Mouse (Mus musculus) forebrain, embryonic 12.5 days (tissue): ENCODE results near the gene Rxrg. TPM values are rescaled to one million over a fixed set of nuclear protein-coding genes. Genes with fewer than 3 reads are reported as not detected.

ENCODE experiments used
- ATAC-seq: fragments of 200-750 bp; cut with Nextera tagmentation; 2 replicates; pipeline ENCODE4 v1.8.0; 2017; ENCODE audit warnings: moderate TSS enrichment; ENCODE audit not compliant: low FRiP score
- H3K27ac ChIP-seq: fragments of 300-500 bp; sonication (generic); 2 replicates; pipeline ENCODE4 v1.5.1; 2016; ENCODE audit warnings: mild to moderate bottlenecking
- H3K27me3 ChIP-seq: fragments of 300-500 bp; sonication (generic); 2 replicates; pipeline ENCODE4 v1.6.1; 2016; ENCODE audit warnings: mild to moderate bottlenecking
- H3K36me3 ChIP-seq: fragments of 300-500 bp; sonication (generic); replicated peaks from 2 replicates; pipeline ENCODE4 v1.6.1; 2016; ENCODE audit warnings: mild to moderate bottlenecking
- H3K4me1 ChIP-seq: fragments of 300-500 bp; sonication (generic); 2 replicates; pipeline ENCODE4 v1.6.1; 2016
- H3K4me2 ChIP-seq: fragments of 300-500 bp; sonication (generic); 2 replicates; pipeline ENCODE4 v1.6.1; 2016; ENCODE audit warnings: mild to moderate bottlenecking, moderate library complexity
- H3K4me3 ChIP-seq: fragments of 300-500 bp; sonication (generic); replicated peaks from 2 replicates; pipeline ENCODE4 v1.5.1; 2016; ENCODE audit warnings: mild to moderate bottlenecking
- H3K9ac ChIP-seq: fragments of 300-500 bp; sonication (generic); 2 replicates; pipeline ENCODE4 v1.6.1; 2016; ENCODE audit warnings: mild to moderate bottlenecking
- H3K9me3 ChIP-seq: fragments of 300-500 bp; sonication (generic); 2 replicates; pipeline ENCODE4 v1.6.1; 2016
- WGBS: fragments of 180-500 bp; shearing (Covaris S2); methylation state at CpG from one replicate; pipeline ENCODE4 v1.1.7; 2016; 5-methylcytosine and 5-hydroxymethylcytosine counted together
- polyA plus RNA-seq: library from polyadenylated mRNA; unstranded; fragments of >200 nt; fragmentation: Nextera tagmentation; extraction: Ambion mirVana; gene quantifications from 2 replicates; pipeline ENCODE4 v1.2.1, GENCODE M21; 2016

Gene Rxrg
- polyA plus RNA-seq, 1 experiment from 2014 or later: 3.8 TPM

DNA sequence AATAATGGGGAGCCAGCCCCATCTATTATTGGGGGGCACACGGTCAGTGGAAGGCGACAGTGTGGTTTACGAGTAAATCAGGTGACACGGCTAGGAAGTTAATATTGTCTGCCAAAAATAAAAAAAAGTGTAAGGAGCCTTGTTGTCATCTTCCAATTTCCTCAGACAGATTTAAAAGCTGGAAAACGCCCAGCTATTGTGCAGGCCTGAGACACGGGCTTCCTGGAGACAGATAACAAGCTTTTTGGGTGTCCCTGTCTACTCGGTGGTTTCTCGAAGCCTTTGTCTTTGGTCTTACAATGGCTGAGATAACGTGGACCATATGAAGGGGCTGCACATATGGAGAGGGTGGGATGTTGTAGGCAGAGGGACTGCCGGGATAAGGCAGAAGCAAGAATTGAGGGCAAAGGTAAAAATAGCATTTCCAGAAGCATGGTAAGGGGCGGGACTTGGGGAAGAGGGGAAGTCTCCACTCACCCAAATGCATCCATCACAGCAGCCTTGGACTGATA lies 51.0 kb downstream of the Rxrg start:
- 80% methylated on average over 11 of the region's 11 CpGs for WGBS
- H3K27me3 ChIP-seq: peaks cover 9% of the 10 kb centered on the region; the same call in 1 of the 2 replicates
- no peak overlapping the region for H3K4me3 ChIP-seq
- no peaks in the 10 kb centered on the region for H3K36me3 ChIP-seq
- H3K4me2 ChIP-seq: no peak overlapping the region
- ATAC-seq: no peak
- no peaks in the 10 kb centered on the region for H3K9me3 ChIP-seq
- no peaks in the 10 kb centered on the region for H3K4me1 ChIP-seq
- no peak overlapping the region for H3K27ac ChIP-seq
- no peak overlapping the region for H3K9ac ChIP-seq

- no peak overlapping the region for H3K27ac ChIP-seq
- 81% methylated on average over 2 of the region's 2 CpGs for WGBS
- no peak overlapping the region for H3K4me2 ChIP-seq
- no peaks in the 10 kb centered on the region for H3K9me3 ChIP-seq
- no peaks in the 10 kb centered on the region for H3K4me1 ChIP-seq
- H3K4me3 ChIP-seq: no peak overlapping the region
- no peak for ATAC-seq
- H3K27me3 ChIP-seq: peaks cover 9% of the 10 kb centered on the region
- no peaks in the 10 kb centered on the region for H3K36me3 ChIP-seq
- no peak overlapping the region for H3K9ac ChIP-seq
These were observed 54.2 kb downstream of the Rxrg start for GRCm38 (mm10) chr1:167652336-167652735.

DNA sequence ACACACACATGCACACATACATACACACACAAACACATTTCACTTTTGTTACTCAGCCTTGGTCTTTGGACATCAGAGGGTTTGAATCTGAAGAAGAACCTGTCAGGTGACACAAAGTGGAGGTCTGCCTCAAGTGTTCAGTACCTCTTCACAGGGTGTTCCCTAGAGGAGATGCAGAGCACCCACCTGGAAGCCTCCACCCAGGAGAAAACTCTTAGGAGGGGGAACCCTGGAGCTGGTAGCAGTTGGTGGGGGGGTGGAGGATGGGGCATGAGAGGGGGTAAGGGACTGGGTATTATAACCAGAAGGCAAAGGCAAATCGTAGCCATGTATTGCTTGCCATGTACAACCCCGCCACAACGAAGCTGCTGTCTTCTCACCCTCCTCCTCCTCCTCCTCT lies 60.9 kb downstream of the Rxrg start:
- H3K9ac ChIP-seq: no peak overlapping the region
- ATAC-seq: no peak
- H3K4me2 ChIP-seq: no peak overlapping the region
- H3K36me3 ChIP-seq: no peaks in the 10 kb centered on the region
- H3K9me3 ChIP-seq: no peaks in the 10 kb centered on the region
- peaks cover 52% of the 10 kb centered on the region for H3K27me3 ChIP-seq
- peaks cover 17% of the 10 kb centered on the region for H3K4me1 ChIP-seq
- no peak overlapping the region for H3K27ac ChIP-seq
- 95% methylated on average over 3 of the region's 3 CpGs for WGBS
- H3K4me3 ChIP-seq: no peak overlapping the region

DNA sequence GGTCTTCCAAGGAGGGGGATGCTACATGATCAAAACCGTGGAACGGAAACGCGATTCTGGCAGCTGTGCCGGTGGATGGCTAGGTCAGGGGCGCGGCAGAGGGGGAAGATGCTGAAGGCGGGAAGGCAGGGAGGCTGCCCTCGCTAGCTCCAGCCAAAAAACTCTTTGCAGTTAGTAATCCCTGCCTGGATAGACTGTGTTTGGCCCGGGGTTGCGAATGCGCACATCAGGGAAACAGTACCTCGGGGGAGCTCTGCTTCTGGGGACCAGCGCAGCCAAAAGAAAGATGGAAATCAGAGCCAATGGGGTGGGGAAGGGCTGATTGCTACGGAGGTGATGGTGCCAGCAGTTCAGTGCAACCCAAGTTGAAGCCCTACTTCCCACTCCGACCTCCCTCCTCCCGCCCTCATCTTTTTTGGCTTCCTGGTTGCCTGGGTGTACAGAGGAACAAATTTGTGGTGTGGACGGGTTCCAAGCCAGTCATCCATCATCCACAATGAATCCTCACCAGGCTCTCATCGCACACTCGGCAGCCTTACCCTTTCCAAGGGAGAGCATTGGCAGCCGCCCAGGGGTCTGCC lies 62.4 kb downstream of the Rxrg start:
- H3K9me3 ChIP-seq: no peaks in the 10 kb centered on the region
- H3K9ac ChIP-seq: peak overlapping the region; percentile 21; the same call in 1 of the 2 replicates
- no peaks in the 10 kb centered on the region for H3K36me3 ChIP-seq
- peak overlapping the region; percentile 31 for H3K4me3 ChIP-seq
- 1% methylated on average over 21 of the region's 21 CpGs for WGBS
- peak overlapping the region; percentile 52 for H3K4me2 ChIP-seq
- peaks cover 17% of the 10 kb centered on the region for H3K4me1 ChIP-seq
- H3K27me3 ChIP-seq: peaks cover 52% of the 10 kb centered on the region
- H3K27ac ChIP-seq: no peak overlapping the region
- peak; percentile 46; the same call in 1 of the 2 replicates for ATAC-seq

- peak overlapping the region; percentile 31 for H3K4me3 ChIP-seq
- under 1% methylated on average over 19 of the region's 19 CpGs for WGBS
- H3K9ac ChIP-seq: peak overlapping the region; percentile 21; the same call in 1 of the 2 replicates
- no peaks in the 10 kb centered on the region for H3K9me3 ChIP-seq
- H3K4me2 ChIP-seq: peak overlapping the region; percentile 52
- H3K27me3 ChIP-seq: peaks cover 52% of the 10 kb centered on the region
- peaks cover 17% of the 10 kb centered on the region for H3K4me1 ChIP-seq
- ATAC-seq: peak; percentile 51; the same call in 1 of the 2 replicates
- no peak overlapping the region for H3K27ac ChIP-seq
- H3K36me3 ChIP-seq: no peaks in the 10 kb centered on the region
These were observed 62.9 kb downstream of the Rxrg start for GRCm38 (mm10) chr1:167661123-167661522.

DNA sequence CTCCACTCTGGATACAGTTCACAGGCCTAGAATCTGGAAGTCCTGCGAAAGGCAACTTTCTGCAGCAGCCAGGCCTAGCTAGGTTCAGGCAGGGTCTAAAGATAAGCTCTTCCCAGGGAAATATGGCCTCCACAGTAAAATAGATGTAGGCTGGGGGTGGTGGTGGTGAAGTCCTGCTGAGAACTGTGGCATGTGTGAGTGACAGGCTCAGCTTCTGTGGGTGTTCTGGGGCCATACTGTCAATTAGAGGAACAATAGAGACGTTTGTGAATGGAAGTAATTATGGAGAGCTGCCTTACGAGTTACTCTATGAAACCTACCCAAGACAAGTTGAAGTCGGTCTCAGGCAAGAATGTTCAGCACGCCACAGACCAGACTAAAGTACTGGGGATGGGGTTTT lies 65.0 kb downstream of the Rxrg start:
- peaks cover 17% of the 10 kb centered on the region for H3K4me1 ChIP-seq
- H3K27me3 ChIP-seq: peaks cover 45% of the 10 kb centered on the region
- 0 out of 2 replicates have a peak, but pooled peaks have one; percentile 39 for ATAC-seq
- H3K36me3 ChIP-seq: no peaks in the 10 kb centered on the region
- H3K4me3 ChIP-seq: no peak overlapping the region
- H3K9ac ChIP-seq: no peak overlapping the region
- 27% methylated on average over 5 of the region's 5 CpGs for WGBS
- H3K4me2 ChIP-seq: no peak overlapping the region
- no peaks in the 10 kb centered on the region for H3K9me3 ChIP-seq
- H3K27ac ChIP-seq: no peak overlapping the region

DNA sequence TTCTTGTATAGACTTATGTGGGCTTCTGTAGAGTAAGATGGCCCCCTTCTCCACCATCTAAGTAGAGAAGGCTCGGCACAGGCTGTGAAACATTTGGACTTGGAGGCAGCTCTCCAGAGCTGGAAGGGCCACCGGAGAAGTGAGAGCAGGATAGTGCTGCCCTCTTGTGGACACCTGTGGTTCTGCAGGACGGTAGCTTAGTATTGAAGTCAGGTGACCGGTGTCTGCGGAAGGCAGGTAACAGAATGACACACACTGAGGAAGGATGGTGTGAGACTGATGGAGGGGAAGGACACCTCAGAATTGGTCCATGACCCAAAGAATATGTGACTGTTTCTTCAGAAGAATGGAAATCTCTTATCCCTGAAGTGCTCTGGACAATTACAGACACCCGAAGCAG lies 71.6 kb downstream of the Rxrg start:
- Histone ChIP-seq H3K4me1 (no peaks in the 10 kb centered on the region), H3K4me2 (no peak overlapping the region), H3K27me3 (peaks cover 56% of the 10 kb centered on the region), H3K27ac (no peak overlapping the region), H3K9ac (no peak overlapping the region), H3K4me3 (no peak overlapping the region), H3K9me3 (no peaks in the 10 kb centered on the region), H3K36me3 (no peaks in the 10 kb centered on the region)
- no peak for ATAC-seq
- WGBS: 33% methylated on average over 6 of the region's 6 CpGs

DNA sequence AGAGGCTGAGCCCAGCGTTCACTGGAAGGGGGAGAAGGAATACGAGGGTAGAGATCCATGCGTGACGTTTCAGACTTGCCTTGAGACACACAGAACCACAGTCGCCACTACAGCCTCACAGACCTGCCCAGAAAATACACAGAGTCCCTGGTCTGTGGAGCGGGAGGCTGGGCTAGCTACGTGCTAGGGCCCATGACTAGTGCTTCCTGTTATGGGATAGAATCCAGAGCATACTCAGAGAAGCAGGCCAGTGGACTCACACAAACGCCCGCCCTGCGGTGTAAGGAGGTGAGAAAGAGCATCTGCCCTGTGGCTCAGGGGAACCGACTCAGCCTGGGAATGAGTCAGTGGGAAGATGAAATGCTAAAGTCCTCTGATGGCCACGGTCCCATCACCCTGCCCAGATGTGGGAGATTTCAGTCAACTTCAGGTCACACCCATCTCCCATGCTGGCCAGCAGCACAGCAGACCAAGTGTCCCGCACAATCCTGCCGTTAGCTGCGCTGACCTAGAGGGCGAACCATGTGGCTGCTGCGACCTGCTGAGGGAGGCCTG lies 74.3 kb downstream of the Rxrg start:
- Histone ChIP-seq H3K36me3 (no peaks in the 10 kb centered on the region), H3K9ac (no peak overlapping the region), H3K27me3 (peaks cover 54% of the 10 kb centered on the region), H3K9me3 (no peaks in the 10 kb centered on the region), H3K4me2 (no peak overlapping the region), H3K4me1 (no peaks in the 10 kb centered on the region), H3K4me3 (no peak overlapping the region), H3K27ac (no peak overlapping the region)
- WGBS: 29% methylated on average over 17 of the region's 17 CpGs
- no peak for ATAC-seq

- no peaks in the 10 kb centered on the region for H3K9me3 ChIP-seq
- no peak for ATAC-seq
- no peak overlapping the region for H3K4me3 ChIP-seq
- H3K4me1 ChIP-seq: no peaks in the 10 kb centered on the region
- 94% methylated on average over 6 of the region's 6 CpGs for WGBS
- peaks cover 9% of the 10 kb centered on the region for H3K27me3 ChIP-seq
- no peak overlapping the region for H3K27ac ChIP-seq
- H3K4me2 ChIP-seq: no peak overlapping the region
- H3K36me3 ChIP-seq: no peaks in the 10 kb centered on the region
- no peak overlapping the region for H3K9ac ChIP-seq
These were observed 80.9 kb downstream of the Rxrg start for GRCm38 (mm10) chr1:167679061-167679460.

DNA sequence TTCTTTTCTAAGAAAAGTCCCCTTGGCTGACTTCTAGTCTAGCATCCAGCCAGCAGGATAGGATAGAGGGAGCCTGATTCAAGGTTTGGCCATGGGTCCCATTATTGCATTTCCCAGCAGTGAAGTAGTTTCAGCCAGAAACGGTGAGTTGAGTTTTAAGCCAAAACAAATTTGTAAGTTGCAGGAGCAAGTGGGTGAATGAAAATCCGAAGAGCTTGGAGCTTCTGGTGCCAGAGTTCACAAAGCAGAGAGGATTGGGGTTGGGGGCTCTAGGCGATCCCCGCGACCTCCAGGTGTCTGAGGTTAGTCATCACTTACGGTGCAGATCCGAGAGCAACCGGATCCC lies 89.8 kb downstream of the Rxrg start:
- Histone ChIP-seq H3K4me1 (peaks cover 29% of the 10 kb centered on the region), H3K4me2 (peak overlapping the region; percentile 82), H3K9me3 (no peaks in the 10 kb centered on the region), H3K4me3 (peak overlapping the region; percentile 49), H3K27me3 (peaks cover 74% of the 10 kb centered on the region), H3K9ac (peak overlapping the region; percentile 56; the same call in 1 of the 2 replicates), H3K36me3 (no peaks in the 10 kb centered on the region), H3K27ac (no peak overlapping the region)
- ATAC-seq: no peak
- WGBS: 1% methylated on average over 8 of the region's 8 CpGs

DNA sequence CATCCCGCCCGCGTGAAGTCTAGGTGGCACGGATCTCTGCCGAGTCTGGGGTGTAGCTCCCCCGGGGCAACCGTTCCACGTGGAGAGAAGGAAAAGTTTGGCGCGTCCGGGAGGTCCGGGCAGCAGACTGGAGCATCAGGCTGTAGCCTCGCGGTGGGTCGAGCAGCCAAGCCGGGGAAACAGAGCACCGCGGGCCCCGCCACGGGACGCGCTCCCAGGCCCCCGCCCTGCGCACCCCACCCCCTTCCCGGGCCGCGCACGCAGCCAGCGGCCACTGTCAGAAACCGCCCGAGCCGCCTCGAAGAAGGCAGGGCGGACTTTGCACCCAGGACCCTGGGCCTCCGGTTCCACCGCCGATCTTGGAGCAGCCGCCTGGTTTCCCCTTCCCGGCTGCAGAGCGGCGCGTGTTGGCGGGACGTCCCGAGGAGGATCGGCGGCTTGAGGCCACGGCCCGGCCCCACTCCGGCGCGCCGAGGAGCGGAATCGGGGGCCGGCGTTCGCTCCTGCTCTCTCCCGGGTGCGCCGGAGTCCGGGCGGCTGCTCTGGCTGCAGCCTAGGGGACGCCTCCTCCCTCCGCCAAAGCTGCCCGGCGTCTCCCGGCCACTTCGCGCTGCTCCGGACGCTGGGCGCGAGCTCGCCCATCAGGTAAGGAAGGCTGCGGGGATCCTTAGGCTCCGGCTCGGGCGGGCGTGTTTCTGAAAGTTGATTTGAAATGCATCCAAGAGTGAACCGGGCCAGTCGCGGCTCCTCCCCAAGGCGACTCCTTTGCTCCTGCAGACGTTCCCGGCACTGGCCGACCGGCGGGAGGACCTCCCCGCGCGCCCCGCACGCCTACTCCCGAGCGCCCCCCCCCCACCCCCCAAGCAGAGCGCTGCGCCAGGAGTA lies 90.4 kb downstream of the Rxrg start:
- no peaks in the 10 kb centered on the region for H3K36me3 ChIP-seq
- H3K4me3 ChIP-seq: peak overlapping the region; percentile 49
- WGBS: under 1% methylated on average over 89 of the region's 98 CpGs
- ATAC-seq: peak; percentile 57
- no peaks in the 10 kb centered on the region for H3K9me3 ChIP-seq
- H3K4me1 ChIP-seq: peaks cover 29% of the 10 kb centered on the region
- H3K27me3 ChIP-seq: peaks cover 78% of the 10 kb centered on the region
- peak overlapping the region; percentile 56 for H3K9ac ChIP-seq
- H3K4me2 ChIP-seq: peak overlapping the region; percentile 82
- peak overlapping the region; percentile 25; the same call in 1 of the 2 replicates for H3K27ac ChIP-seq

DNA sequence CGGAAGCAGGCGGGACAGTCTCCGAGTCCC lies 90.9 kb downstream of the Rxrg start, which contains the start of gene Lmx1a:
Gene Lmx1a, plus strand, starts transcription at position 6 of the 30 bp plus-strand sequence.
- Histone ChIP-seq H3K27ac (peak within 1 kb of the TSS; percentile 25; the same call in 1 of the 2 replicates), H3K4me3 (peak within 1 kb of the TSS; percentile 49), H3K4me2 (peak within 1 kb of the TSS; percentile 82), H3K36me3 (no peaks in the 10 kb centered on the region), H3K9me3 (no peaks in the 10 kb centered on the region), H3K27me3 (peaks cover 83% of the 10 kb centered on the region), H3K4me1 (peaks cover 29% of the 10 kb centered on the region), H3K9ac (peak within 1 kb of the TSS; percentile 56)
- WGBS: 0% methylated on average over 3 of the region's 3 CpGs
- no peak for ATAC-seq
